Mouse (Mus musculus) brain, embryonic 14.5 days (tissue): ENCODE results near the gene Nat8l.

Source experiments
- CTCF ChIP-seq: fragments of 200-500 bp; IDR thresholded peaks from 2 replicates; pipeline ENCODE4 v1.5.1; 2012; ENCODE audit warnings: inconsistent platforms, mild to moderate bottlenecking, moderate library complexity, borderline replicate concordance; ENCODE audit not compliant: insufficient read depth, insufficient read length; ENCODE audit errors: extremely low read depth
- POLR2A ChIP-seq: fragments of 200-500 bp; IDR thresholded peaks from 2 replicates; pipeline ENCODE4 v1.6.1; 2012; ENCODE audit warnings: mild to moderate bottlenecking, inconsistent platforms, borderline replicate concordance; ENCODE audit not compliant: poor library complexity, insufficient read depth, insufficient read length, severe bottlenecking; ENCODE audit errors: extremely low read depth

GRCm38 (mm10) chr5:34014652-34015051 is 18.9 kb downstream of the Nat8l start:
- peak; percentile 43; the same call in 1 of the 2 replicates for TF ChIP-seq CTCF
- no peak for TF ChIP-seq POLR2A
